Mouse (Mus musculus) adrenal gland, adult 2 months (tissue): ENCODE data around the gene Fbxo45. TPM values are rescaled to one million over a fixed set of nuclear protein-coding genes. Genes with fewer than 3 reads are reported as not detected.

Experiments used
- DNase-seq: peaks from one replicate; pipeline ENCODE4 v3.0.0; 2021
- microRNA-seq, 2 experiments: library from miRNA; unstranded; fragments of <30 nt; microRNA quantifications; one replicate each; pipeline ENCODE4 v1.2.0; 2021
- polyA plus RNA-seq: library from polyadenylated mRNA; depleted of rRNA; stranded (reverse); fragments of >200 nt; gene quantifications from 2 replicates; pipeline ENCODE4 v1.2.3, GENCODE M21; 2012; rRNA removed
- total RNA-seq, 2 experiments: library from RNA; stranded (reverse); gene quantifications; 2 replicates each; pipeline ENCODE4 v1.2.3; 2021

The Fbxo45 gene
- total and polyA plus RNA-seq, 3 experiments, result 3.3 to 16.8 (median 12.8) TPM

DNA sequence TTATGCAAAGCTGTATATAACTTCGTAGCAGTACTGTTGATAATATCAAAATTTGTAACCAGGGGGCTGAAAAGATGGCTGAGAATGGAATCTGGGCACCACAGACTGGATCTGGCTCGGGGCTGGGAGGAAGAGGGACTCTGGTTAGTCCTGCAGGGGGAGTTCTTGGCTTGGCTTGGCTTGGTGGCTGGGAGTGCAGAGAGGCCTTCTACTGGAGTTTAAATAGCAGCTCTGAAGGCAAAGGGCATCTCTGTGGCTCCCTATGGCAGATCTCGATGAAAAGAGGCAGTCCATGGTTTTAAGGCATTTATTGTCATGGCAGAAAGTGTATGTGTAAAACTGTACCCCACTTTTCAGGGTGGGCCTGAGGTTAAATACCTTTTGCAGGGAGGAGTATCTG, 42.1 kb downstream of the Fbxo45 start:
- DNase-seq, result peak; percentile 30

DNA sequence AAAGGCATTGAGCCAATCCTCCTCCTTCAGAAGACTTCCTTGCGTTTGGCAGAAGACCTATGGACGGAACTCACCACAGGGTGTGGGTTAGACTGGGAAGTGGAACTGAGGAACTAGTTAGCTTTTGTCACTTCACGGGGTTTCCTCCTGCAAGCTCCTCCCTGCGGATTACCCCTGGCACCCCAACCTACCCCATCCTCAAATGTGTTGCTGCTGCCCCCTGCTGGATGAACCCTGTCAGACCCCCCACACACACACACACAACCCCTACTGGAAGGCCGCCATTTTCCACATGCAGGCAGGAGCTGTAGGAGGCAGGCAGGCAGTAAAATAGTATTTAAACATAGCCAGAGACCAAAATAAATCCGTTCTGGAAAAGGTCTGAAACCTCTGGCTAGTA, 44.3 kb downstream of the Fbxo45 start:
- DNase-seq, result peak; percentile 74

DNA sequence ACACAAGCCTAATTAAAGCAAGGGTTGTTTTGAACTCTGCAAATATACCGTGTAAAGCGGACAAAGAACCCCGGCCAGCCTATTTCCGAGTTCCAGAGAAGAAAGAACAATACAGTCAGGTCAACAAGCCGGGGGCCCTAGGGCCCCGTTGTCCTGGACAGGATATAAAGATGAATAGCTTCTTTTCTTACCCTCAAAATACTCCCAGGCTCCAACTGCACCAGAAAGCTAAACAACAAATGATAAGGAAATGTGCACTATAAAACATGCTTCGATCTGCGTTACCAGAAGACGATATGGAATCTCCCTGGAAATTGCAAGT, 46.0 kb downstream of the Fbxo45 start:
- no peak for DNase-seq

DNA sequence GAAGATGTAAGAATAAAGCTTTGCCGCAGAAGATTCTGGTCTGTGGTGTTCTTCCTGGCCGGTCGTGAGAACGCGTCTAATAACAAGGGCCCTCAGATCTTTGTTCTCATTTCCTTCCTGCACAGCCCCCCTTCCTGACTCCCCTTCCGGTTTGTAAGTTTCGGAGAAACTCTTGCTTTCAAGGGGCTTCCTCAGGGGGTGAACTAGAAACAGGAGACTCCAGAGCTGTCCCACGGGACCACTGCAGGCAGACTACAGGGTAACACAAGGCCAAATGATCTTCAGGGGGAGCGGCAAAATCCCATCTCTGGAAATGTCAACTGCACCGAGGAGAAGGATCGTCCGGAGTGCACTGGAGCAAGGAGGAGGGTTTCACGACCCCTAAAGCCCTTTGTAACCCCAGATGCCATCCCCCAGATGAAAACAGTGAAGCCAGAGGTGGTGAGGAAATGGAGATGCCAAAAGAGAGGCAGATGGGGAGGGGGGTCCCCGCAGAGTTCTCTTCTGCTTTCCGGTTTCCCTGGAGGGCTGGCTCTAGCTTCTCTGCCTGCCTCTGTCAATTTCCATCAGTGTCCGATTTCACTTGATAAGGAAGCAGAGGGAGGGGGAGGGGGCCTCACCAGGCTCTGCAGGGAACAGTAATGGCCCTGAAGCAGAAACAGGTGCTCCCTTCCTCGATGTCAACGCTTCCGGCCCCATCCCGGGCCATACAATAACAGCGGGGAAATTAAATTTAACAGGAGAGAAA, 46.5 kb downstream of the Fbxo45 start:
- peak; percentile 27 for DNase-seq

DNA sequence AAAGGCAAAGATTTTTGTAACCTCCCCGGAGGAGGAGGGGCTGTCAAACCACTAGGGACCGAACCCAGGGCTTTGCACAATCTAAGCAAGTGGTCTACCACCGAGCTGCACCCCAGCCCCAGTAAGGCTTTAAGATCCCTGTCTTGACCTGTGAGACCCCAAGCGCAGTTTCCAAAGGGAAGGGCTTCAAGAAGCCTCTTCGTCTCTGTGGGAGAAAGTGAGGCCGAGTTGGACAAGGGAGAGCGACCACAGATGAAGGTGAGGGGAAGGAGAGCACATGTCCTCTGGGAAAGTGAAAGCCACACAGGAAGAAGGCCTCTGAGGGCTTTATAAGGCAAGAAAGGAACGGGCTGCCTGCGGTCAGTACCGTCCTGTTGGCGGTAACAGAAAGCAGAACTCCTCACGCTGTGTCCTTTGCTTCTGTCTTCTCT, 56.9 kb downstream of the Fbxo45 start:
- DNase-seq, result peak; percentile 28

DNA sequence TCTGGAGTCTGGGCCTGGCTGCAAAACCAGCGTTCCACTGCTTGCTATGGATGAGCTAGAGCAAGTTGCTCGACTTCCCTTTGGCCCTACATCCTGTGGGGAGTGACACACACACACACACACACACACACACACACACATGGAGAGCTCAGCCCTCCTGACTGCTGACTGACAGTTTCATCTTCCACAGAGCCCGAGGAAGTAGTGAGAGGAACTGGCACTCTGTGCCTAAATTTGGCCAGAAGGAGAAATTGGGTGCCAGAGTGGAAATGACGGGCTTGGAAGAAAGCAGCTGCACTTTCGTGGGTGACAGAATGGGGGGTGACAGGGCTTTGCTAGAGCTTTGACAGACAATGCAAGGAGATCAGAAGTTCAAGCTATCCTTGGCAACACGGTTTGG, 57.8 kb downstream of the Fbxo45 start:
- peak; percentile 40 for DNase-seq

DNA sequence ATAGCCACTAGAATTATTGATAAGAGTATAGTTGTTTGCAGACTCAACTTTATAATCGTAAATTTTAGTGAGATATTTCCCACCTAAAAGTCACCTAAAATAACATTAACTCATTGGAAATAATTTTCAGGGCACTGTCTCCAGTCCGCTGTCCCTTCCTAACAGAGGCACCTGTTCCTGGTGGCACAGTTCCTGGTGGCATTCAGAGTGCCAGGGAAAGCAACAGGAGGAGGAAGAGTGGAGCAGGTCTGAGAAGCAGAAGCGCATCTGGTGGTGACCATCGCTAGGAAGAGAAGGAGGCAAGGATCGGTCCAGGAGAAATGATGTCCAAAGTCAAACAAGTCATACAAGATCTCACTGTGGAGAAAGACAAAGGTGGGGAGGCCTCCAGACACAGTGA, 60.9 kb downstream of the Fbxo45 start:
- DNase-seq, result no peak

Small RNAs within 50 kb of the gene (microRNA-seq; reads per million reads assigned to microRNA genes)
- gene Mir1946a, result 0 reads per million in 2 experiments

Other genes starting within 250 kb of the Fbxo45 start
- gene Senp5, start 243.9 kb downstream of the Fbxo45 start, total RNA-seq, result 10 to 100 TPM; 19.1 to 26.3 TPM
- 1.6 and 1.7 TPM in 2 replicates for gene Senp5, start 243.9 kb downstream of the Fbxo45 start, polyA plus RNA-seq
- gene Pak2, start 167.8 kb downstream of the Fbxo45 start, total RNA-seq, result 10 to 100 TPM; 50.4 to 57.5 TPM
- 15.0 and 20.6 TPM in 2 replicates for gene Pak2, start 167.8 kb downstream of the Fbxo45 start, polyA plus RNA-seq
- gene Pigx, start 147.4 kb downstream of the Fbxo45 start, total RNA-seq, result 10 to 100 TPM; 30.8 to 35.5 TPM
- 27.6 and 40.0 TPM in 2 replicates for gene Pigx, start 147.4 kb downstream of the Fbxo45 start, polyA plus RNA-seq
- gene Cep19, start 147.4 kb downstream of the Fbxo45 start, total RNA-seq, result 10 to 100 TPM in 1 of 2 experiments, 1 to 10 TPM in 1; 8.0 to 15.4 TPM
- gene Cep19, start 147.4 kb downstream of the Fbxo45 start, polyA plus RNA-seq, result 29.9 and 33.1 TPM in 2 replicates
- gene Nrros, start 81.6 kb downstream of the Fbxo45 start, total RNA-seq, result 1 to 10 TPM; 4.1 to 6.3 TPM
- gene Nrros, start 81.6 kb downstream of the Fbxo45 start, polyA plus RNA-seq, result 13.4 and 14.1 TPM in 2 replicates
- not detected for gene Bex6, start 67.3 kb downstream of the Fbxo45 start, total RNA-seq
- gene Bex6, start 67.3 kb downstream of the Fbxo45 start, polyA plus RNA-seq, result not detected in 2 replicates
- 10 to 100 TPM; 10.2 to 16.1 TPM for gene Wdr53, start 69 bp upstream of the Fbxo45 start, total RNA-seq
- 0.62 and 1.6 TPM in 2 replicates for gene Wdr53, start 69 bp upstream of the Fbxo45 start, polyA plus RNA-seq
- gene Smco1, start 24.3 kb upstream of the Fbxo45 start, total RNA-seq, result not detected
- not detected in 2 replicates for gene Smco1, start 24.3 kb upstream of the Fbxo45 start, polyA plus RNA-seq
- gene Rnf168, start 30.3 kb upstream of the Fbxo45 start, total RNA-seq, result 10 to 100 TPM; 20.4 to 24.8 TPM
- 9.2 and 11.3 TPM in 2 replicates for gene Rnf168, start 30.3 kb upstream of the Fbxo45 start, polyA plus RNA-seq
- 10 to 100 TPM; 44.2 to 73.3 TPM for gene Ubxn7, start 85.1 kb upstream of the Fbxo45 start, total RNA-seq
- 1.3 and 1.8 TPM in 2 replicates for gene Ubxn7, start 85.1 kb upstream of the Fbxo45 start, polyA plus RNA-seq
- under 1 TPM; 0.29 to 0.93 TPM for gene Tm4sf19, start 153.3 kb upstream of the Fbxo45 start, total RNA-seq
- 0.20 and 0.21 TPM in 2 replicates for gene Tm4sf19, start 153.3 kb upstream of the Fbxo45 start, polyA plus RNA-seq
- 1 to 10 TPM; 4.8 to 8.1 TPM for gene Tctex1d2, start 172.5 kb upstream of the Fbxo45 start, total RNA-seq
- 4.0 and 4.7 TPM in 2 replicates for gene Tctex1d2, start 172.5 kb upstream of the Fbxo45 start, polyA plus RNA-seq
- 10 to 100 TPM; 89.9 to 91.2 TPM for gene Pcyt1a, start 183.8 kb upstream of the Fbxo45 start, total RNA-seq
- 24.5 and 42.2 TPM in 2 replicates for gene Pcyt1a, start 183.8 kb upstream of the Fbxo45 start, polyA plus RNA-seq
- under 1 TPM in 1 of 2 experiments, not detected in 1; 0.28 TPM for gene Slc51a, start 240.7 kb upstream of the Fbxo45 start, total RNA-seq
- gene Slc51a, start 240.7 kb upstream of the Fbxo45 start, polyA plus RNA-seq, result 0.23 and 0.33 TPM in 2 replicates
- not detected for gene Zdhhc19, start 249.1 kb upstream of the Fbxo45 start, total RNA-seq
- gene Zdhhc19, start 249.1 kb upstream of the Fbxo45 start, polyA plus RNA-seq, result not detected in 2 replicates